Mouse (Mus musculus) lung, embryonic 16.5 days (tissue): ENCODE measurements around the gene Zfp51. TPM values are rescaled to one million over a fixed set of nuclear protein-coding genes. Genes with fewer than 3 reads are reported as not detected.

Experiments used
- ATAC-seq: fragments of 200-750 bp; cut with Nextera tagmentation; 2 replicates; pipeline ENCODE4 v1.8.0; 2017; ENCODE audit warnings: low read depth, mild to moderate bottlenecking, moderate library complexity
- H3K27ac ChIP-seq: fragments of 300-500 bp; sonication (generic); 2 replicates; pipeline ENCODE4 v1.5.1; 2014; ENCODE audit warnings: mild to moderate bottlenecking, control low read depth, low read length
- H3K27me3 ChIP-seq: fragments of 300-500 bp; sonication (generic); 2 replicates; pipeline ENCODE4 v1.6.1; 2014; ENCODE audit warnings: low read depth, low read length, mixed read lengths; ENCODE audit not compliant: control insufficient read depth, insufficient read depth
- H3K36me3 ChIP-seq: fragments of 300-500 bp; sonication (generic); 2 replicates; pipeline ENCODE4 v1.6.1; 2014; ENCODE audit warnings: low read length; ENCODE audit not compliant: control insufficient read depth, insufficient read depth
- H3K4me1 ChIP-seq: fragments of 300-500 bp; sonication (generic); replicated peaks from 2 replicates; pipeline ENCODE4 v1.6.1; 2014; ENCODE audit warnings: low read length, mixed read lengths; ENCODE audit not compliant: control insufficient read depth, insufficient read depth
- H3K4me2 ChIP-seq: fragments of 300-500 bp; sonication (generic); 2 replicates; pipeline ENCODE4 v1.6.1; 2014; ENCODE audit warnings: low read depth, low read length, control low read depth
- H3K4me3 ChIP-seq: fragments of 300-500 bp; sonication (generic); 2 replicates; pipeline ENCODE4 v1.5.1; 2014; ENCODE audit warnings: mild to moderate bottlenecking, low read length, control low read depth
- H3K9ac ChIP-seq: fragments of 300-500 bp; sonication (generic); 2 replicates; pipeline ENCODE4 v1.6.1; 2014; ENCODE audit warnings: low read length, control low read depth
- H3K9me3 ChIP-seq: fragments of 300-500 bp; sonication (generic); 2 replicates; pipeline ENCODE4 v1.6.1; 2016; ENCODE audit warnings: low read length; ENCODE audit not compliant: control insufficient read depth
- polyA plus RNA-seq: library from polyadenylated mRNA; unstranded; fragments of >200 nt; fragmentation: Nextera tagmentation; extraction: Ambion mirVana; gene quantifications from 2 replicates; pipeline ENCODE4 v1.2.1, GENCODE M21; 2015

Gene Zfp51
- polyA plus RNA-seq, 1 experiment from 2014 or later, result 17.1 TPM

- no peaks in the 10 kb centered on the region for H3K27me3 ChIP-seq
- H3K27ac ChIP-seq, result no peak overlapping the region
- H3K4me1 ChIP-seq, result no peaks in the 10 kb centered on the region
- no peak overlapping the region for H3K4me2 ChIP-seq
- ATAC-seq, result no peak
- peaks cover 10% of the 10 kb centered on the region for H3K36me3 ChIP-seq
- H3K9me3 ChIP-seq, result no peaks in the 10 kb centered on the region
- no peak overlapping the region for H3K9ac ChIP-seq
- no peak overlapping the region for H3K4me3 ChIP-seq
These were observed 59.6 kb downstream of the Zfp51 start for GRCm38 (mm10) chr17:21509756-21510155.

Other genes starting within 250 kb of the Zfp51 start
- gene Vmn1r234, start 224.3 kb upstream of the Zfp51 start, polyA plus RNA-seq, result not detected in 2 replicates
- not detected in 2 replicates for gene Vmn1r235, start 194.0 kb upstream of the Zfp51 start, polyA plus RNA-seq
- not detected in 2 replicates for gene Vmn1r236, start 167.4 kb upstream of the Zfp51 start, polyA plus RNA-seq
- gene Vmn1r237, start 138.5 kb upstream of the Zfp51 start, polyA plus RNA-seq, result not detected in 2 replicates
- 2.7 and 2.9 TPM in 2 replicates for gene Zfp677, start 66.6 kb upstream of the Zfp51 start, polyA plus RNA-seq
- gene Zfp54, start 27.1 kb upstream of the Zfp51 start, polyA plus RNA-seq, result 6.9 and 8.8 TPM in 2 replicates
- 12.0 and 12.5 TPM in 2 replicates for gene Zfp53, start 38.6 kb downstream of the Zfp51 start, polyA plus RNA-seq
- 4.7 and 5.5 TPM in 2 replicates for gene Zfp52, start 85.2 kb downstream of the Zfp51 start, polyA plus RNA-seq
- gene Zfp948, start 116.6 kb downstream of the Zfp51 start, polyA plus RNA-seq, result 19.9 and 23.7 TPM in 2 replicates
- gene Zfp983, start 200.2 kb downstream of the Zfp51 start, polyA plus RNA-seq, result 3.3 and 3.8 TPM in 2 replicates
- 4.1 and 5.3 TPM in 2 replicates for gene Gm10226, start 241.5 kb downstream of the Zfp51 start, polyA plus RNA-seq